Mouse (Mus musculus) midbrain, embryonic 16.5 days (tissue): ENCODE measurements around the gene Hoxa11. TPM values are rescaled to one million over a fixed set of nuclear protein-coding genes. Genes with fewer than 3 reads are reported as not detected.

Experiments
- ATAC-seq: fragments of 200-750 bp; cut with Nextera tagmentation; 2 replicates; pipeline ENCODE4 v1.8.0; 2017; ENCODE audit warnings: moderate TSS enrichment
- H3K27ac ChIP-seq: fragments of 300-500 bp; sonication (generic); 2 replicates; pipeline ENCODE4 v1.5.1; 2014; ENCODE audit warnings: mild to moderate bottlenecking, low read length, mixed read lengths
- H3K27me3 ChIP-seq: fragments of 300-500 bp; sonication (generic); 2 replicates; pipeline ENCODE4 v1.6.1; 2014; ENCODE audit warnings: low read depth, low read length, mixed read lengths; ENCODE audit not compliant: control insufficient read depth, insufficient read depth
- H3K36me3 ChIP-seq: fragments of 300-500 bp; sonication (generic); 2 replicates; pipeline ENCODE4 v1.6.1; 2014; ENCODE audit warnings: mild to moderate bottlenecking, low read length, moderate library complexity, mixed read lengths; ENCODE audit not compliant: control insufficient read depth, insufficient read depth
- H3K4me1 ChIP-seq: fragments of 300-500 bp; sonication (generic); 2 replicates; pipeline ENCODE4 v1.6.1; 2014; ENCODE audit warnings: mild to moderate bottlenecking, low read length, mixed read lengths; ENCODE audit not compliant: control insufficient read depth, insufficient read depth
- H3K4me2 ChIP-seq: fragments of 300-500 bp; sonication (generic); 2 replicates; pipeline ENCODE4 v1.6.1; 2014; ENCODE audit warnings: mild to moderate bottlenecking, low read length, mixed read lengths
- H3K4me3 ChIP-seq: fragments of 300-500 bp; sonication (generic); 2 replicates; pipeline ENCODE4 v1.5.1; 2014; ENCODE audit warnings: low read depth, mild to moderate bottlenecking, low read length, moderate library complexity, mixed read lengths
- H3K9ac ChIP-seq: fragments of 300-500 bp; sonication (generic); 2 replicates; pipeline ENCODE4 v1.6.1; 2014; ENCODE audit warnings: low read depth, low read length, mixed read lengths
- H3K9me3 ChIP-seq: fragments of 300-500 bp; sonication (generic); replicated peaks from 2 replicates; pipeline ENCODE4 v1.6.1; 2014; ENCODE audit warnings: mild to moderate bottlenecking, low read length, mixed read lengths; ENCODE audit not compliant: control insufficient read depth, poor library complexity, severe bottlenecking
- WGBS: fragments of 180-500 bp; shearing (Covaris S2); extraction: QIAGEN DNeasy Blood & Tissue Kit; methylation state at CpG from one replicate; pipeline ENCODE4 v1.1.7; 2014; 5-methylcytosine and 5-hydroxymethylcytosine counted together
- polyA plus RNA-seq: library from polyadenylated mRNA; unstranded; fragments of >200 nt; fragmentation: Nextera tagmentation; extraction: Ambion mirVana; gene quantifications from 2 replicates; pipeline ENCODE4 v1.2.1, GENCODE M21; 2015

Gene Hoxa11
- polyA plus RNA-seq, 1 experiment from 2014 or later: not detected

DNA sequence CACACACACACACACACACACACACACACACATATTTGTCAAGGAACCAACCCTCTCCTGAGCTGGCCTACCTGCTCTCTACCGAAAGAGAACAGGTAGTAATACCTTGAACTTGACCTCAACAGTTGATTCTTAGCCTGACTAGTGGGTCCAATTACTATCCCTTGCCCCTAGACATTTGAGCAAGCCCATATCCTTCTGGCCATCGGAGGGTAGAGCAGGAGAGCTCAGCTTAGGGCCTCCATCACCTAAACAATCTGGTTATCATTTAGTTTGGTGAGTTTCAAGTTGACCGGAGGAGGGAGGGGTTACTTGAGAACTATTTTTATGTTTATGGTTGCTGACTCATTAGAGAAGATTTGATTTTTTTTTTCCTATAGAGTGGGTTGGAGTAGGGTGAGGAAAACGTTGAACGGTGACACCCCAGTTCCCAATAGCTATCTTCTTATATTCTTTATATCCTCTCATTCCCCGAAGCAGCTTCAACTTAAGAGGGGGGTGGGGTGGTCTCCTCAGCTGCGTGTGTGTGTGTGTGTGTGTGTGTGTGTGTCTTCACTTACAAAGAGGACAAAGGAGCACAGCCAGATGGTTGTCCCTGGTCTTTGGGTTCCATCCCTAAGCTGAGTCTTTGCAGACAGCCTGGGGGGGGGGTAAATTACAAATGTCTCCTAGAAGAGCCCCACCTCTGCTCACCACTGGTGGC is 5.7 kb upstream of the Hoxa11 start:
- H3K4me1 ChIP-seq: no peaks in the 10 kb centered on the region
- H3K36me3 ChIP-seq: no peaks in the 10 kb centered on the region
- no peak overlapping the region for H3K27ac ChIP-seq
- H3K9me3 ChIP-seq: no peaks in the 10 kb centered on the region
- H3K27me3 ChIP-seq: peaks cover 81% of the 10 kb centered on the region
- H3K9ac ChIP-seq: no peak overlapping the region
- ATAC-seq: no peak
- no peak overlapping the region for H3K4me3 ChIP-seq
- H3K4me2 ChIP-seq: no peak overlapping the region
- 10% methylated on average over 7 of the region's 7 CpGs for WGBS

DNA sequence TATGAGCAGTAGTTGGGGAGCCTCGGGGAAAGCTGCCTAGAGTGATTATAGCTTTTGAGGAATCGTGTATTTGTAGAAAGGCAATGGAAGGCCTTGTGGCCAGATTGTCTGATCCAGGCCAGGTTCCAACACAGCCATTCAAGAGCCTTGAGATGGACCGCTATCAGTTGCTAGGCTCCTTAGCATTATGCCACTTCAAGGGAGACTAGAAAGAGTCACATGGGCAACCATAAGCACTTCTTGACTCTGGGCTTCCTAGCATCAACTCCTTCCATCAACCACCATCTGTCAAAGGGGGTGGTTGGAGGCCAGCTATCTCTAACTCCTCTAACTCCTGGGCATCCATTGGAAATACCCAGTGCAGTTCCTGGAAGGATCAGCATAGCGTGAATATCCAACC is 4.2 kb upstream of the Hoxa11 start:
- Histone ChIP-seq H3K27me3 (peaks cover 85% of the 10 kb centered on the region), H3K36me3 (no peaks in the 10 kb centered on the region), H3K9ac (no peak overlapping the region), H3K4me2 (no peak overlapping the region), H3K27ac (no peak overlapping the region), H3K4me3 (no peak overlapping the region), H3K4me1 (no peaks in the 10 kb centered on the region), H3K9me3 (peaks cover 4% of the 10 kb centered on the region; the same call in 1 of the 2 replicates)
- no peak for ATAC-seq
- 2% methylated on average over 4 of the region's 4 CpGs for WGBS

DNA sequence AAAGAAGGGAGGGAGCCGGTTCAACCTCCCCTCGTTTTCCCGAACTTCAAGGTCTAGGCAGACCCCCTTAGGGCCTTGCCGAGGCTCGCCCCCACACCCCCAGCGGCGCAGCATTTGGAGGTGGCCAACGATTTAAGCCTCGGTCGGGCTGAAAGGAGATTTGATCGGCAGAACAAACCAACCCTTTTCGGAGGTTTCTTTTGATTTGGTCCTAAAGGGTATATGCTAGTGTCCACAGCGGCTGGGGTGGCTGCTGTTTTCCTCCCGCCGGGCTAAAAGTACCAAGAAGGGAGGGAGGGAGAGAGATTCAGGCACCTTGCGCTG is 3.8 kb upstream of the Hoxa11 start:
- ATAC-seq: no peak
- WGBS: 0% methylated on average over 16 of the region's 16 CpGs

DNA sequence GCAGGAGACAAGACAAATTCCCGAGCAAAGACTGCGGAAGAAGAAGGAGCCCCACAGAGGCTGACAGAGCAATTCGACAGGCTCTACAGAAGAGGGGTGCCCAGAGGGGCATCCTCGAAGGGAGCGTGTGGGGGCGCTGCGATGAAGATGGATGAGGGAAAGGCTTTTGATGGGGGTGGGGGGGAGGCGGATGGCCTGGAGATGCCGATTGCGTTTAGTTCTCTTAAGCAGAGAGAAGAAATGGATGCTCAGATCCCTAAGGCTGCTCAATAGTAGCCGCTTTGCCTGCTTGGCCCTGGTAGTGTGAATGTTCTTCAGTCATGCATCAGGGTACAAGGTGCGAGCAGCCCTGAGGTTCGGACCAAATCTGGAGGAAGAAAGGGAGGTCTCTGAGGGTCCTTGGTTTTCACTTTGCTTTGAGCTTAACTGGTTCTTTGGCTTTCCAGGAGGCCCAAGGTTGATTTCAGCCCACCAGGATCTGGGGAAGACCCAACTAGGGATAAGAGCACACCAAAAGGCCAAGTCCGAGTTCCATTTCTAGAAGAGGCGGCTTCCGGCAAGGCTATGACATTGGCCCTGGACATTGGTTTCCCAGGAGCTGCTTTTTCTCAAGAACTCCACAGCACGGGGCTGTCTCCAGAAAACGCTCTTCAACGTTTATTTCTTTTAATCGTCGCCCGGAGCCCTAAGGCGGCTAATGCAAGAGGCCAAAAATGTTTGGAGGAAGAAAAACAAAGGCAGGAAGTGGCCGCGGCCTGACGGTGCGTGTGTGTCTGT is 3.2 kb upstream of the Hoxa11 start:
- Histone ChIP-seq H3K27ac (no peak overlapping the region), H3K9me3 (peaks cover 4% of the 10 kb centered on the region; the same call in 1 of the 2 replicates), H3K4me2 (no peak overlapping the region), H3K4me1 (no peaks in the 10 kb centered on the region), H3K36me3 (no peaks in the 10 kb centered on the region), H3K4me3 (no peak overlapping the region), H3K27me3 (peaks cover 90% of the 10 kb centered on the region), H3K9ac (no peak overlapping the region)
- no peak for ATAC-seq
- 2% methylated on average over 27 of the region's 27 CpGs for WGBS

More for the DNA sequence above, 3.8 kb upstream of the Hoxa11 start:
- no peaks in the 10 kb centered on the region for H3K36me3 ChIP-seq
- no peak overlapping the region for H3K4me2 ChIP-seq
- peaks cover 87% of the 10 kb centered on the region for H3K27me3 ChIP-seq
- peaks cover 4% of the 10 kb centered on the region; the same call in 1 of the 2 replicates for H3K9me3 ChIP-seq
- H3K27ac ChIP-seq: no peak overlapping the region
- H3K4me3 ChIP-seq: no peak overlapping the region
- H3K4me1 ChIP-seq: no peaks in the 10 kb centered on the region
- H3K9ac ChIP-seq: no peak overlapping the region

DNA sequence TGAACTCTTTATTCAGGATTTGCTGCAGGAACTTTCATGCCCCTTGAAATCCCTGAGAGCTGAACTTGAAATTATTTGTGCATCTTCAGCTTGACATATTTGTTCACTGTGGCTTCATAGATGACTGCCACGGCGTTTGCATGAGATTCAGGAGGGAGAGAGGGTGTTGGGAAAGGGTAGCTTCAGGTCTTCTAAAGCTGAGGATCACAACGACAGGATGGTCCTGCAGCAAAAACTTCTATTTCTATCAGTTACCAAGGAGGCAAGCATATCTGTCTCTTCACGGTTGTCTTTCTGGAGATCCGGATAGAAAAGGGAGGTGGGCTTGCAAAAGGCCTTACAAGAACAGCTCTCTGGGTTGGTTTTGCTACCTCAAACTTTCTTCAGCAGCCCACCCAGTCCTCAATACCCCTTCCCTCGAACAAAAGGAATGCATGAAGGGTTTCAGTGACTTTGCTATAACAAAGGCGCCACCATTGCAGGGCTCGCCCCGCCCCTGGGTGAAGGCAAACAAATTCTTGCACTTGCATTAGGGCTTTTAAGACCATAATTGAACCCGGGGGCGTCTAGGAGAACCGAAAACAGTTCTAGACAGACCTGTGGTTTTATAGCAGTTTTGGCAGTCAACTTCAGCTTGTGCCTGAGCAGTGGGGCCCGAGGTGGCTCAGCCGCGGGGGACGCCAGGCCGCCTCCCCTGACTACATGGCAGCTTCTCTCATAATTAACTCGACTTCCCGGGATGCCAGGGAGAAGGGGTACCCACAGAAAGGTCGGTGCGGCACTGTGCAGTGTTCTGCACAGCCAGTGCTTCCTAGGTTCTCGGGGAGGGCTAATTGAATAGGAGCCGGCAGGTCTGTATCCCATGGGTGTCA is 2.4 kb upstream of the Hoxa11 start:
- Histone ChIP-seq H3K36me3 (no peaks in the 10 kb centered on the region), H3K4me2 (no peak overlapping the region), H3K4me3 (no peak overlapping the region), H3K9ac (no peak overlapping the region), H3K27me3 (peaks cover 92% of the 10 kb centered on the region), H3K27ac (no peak overlapping the region), H3K4me1 (no peaks in the 10 kb centered on the region), H3K9me3 (peaks cover 4% of the 10 kb centered on the region; the same call in 1 of the 2 replicates)
- 1% methylated on average over 23 of the region's 23 CpGs for WGBS
- ATAC-seq: no peak

DNA sequence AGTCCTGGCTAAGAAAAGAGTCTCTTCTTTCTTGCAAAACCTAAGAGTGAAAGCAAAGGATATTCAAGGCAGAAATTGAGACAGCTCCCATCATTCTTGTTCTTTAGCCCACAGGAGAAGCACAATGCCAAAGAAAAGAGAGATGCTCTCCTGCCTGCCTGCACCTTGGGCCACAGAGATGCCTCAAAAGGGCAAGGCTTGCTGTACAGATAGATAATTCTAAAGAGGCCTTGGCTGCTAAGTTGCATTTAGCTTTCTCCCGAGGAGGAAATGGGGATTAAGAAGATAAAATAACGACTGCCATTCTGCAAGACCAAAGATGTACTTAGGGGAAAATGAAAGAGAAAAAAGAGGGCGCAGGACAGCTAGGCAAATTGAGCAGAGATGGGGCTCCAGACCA is 1.3 kb upstream of the Hoxa11 start:
- H3K27ac ChIP-seq: no peak overlapping the region
- peaks cover 91% of the 10 kb centered on the region for H3K27me3 ChIP-seq
- no peak overlapping the region for H3K4me2 ChIP-seq
- ATAC-seq: no peak
- no peak overlapping the region for H3K9ac ChIP-seq
- peaks cover 4% of the 10 kb centered on the region; the same call in 1 of the 2 replicates for H3K9me3 ChIP-seq
- H3K4me3 ChIP-seq: no peak overlapping the region
- 6% methylated on average over 3 of the region's 3 CpGs for WGBS
- no peaks in the 10 kb centered on the region for H3K36me3 ChIP-seq
- no peaks in the 10 kb centered on the region for H3K4me1 ChIP-seq

DNA sequence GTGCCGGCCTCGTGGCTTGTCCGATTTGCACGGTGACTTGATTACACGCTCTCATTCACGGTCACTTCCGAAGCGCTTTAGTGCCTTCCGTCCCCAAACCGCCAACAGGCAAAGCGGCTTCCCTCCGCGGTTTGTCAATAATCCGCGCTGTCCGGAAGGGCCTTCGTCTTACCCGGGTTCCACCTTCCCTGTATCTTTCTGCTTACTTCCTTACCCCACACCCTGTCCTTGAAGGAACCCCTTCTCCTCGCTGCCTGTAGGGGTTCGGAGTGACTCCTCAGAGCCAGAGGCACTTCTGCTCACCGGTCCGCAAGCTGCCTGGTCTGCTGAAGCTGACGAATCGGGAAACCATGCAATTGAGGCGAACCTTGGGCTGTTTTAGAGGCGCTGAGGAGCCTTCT is 793 bp upstream of the Hoxa11 start:
- H3K9me3 ChIP-seq: peaks cover 4% of the 10 kb centered on the region; the same call in 1 of the 2 replicates
- H3K36me3 ChIP-seq: no peaks in the 10 kb centered on the region
- H3K27ac ChIP-seq: no peak overlapping the region
- H3K4me2 ChIP-seq: no peak overlapping the region
- no peak overlapping the region for H3K4me3 ChIP-seq
- H3K9ac ChIP-seq: no peak overlapping the region
- ATAC-seq: no peak
- H3K27me3 ChIP-seq: peaks cover 91% of the 10 kb centered on the region
- WGBS: under 1% methylated on average over 26 of the region's 26 CpGs
- H3K4me1 ChIP-seq: no peaks in the 10 kb centered on the region

DNA sequence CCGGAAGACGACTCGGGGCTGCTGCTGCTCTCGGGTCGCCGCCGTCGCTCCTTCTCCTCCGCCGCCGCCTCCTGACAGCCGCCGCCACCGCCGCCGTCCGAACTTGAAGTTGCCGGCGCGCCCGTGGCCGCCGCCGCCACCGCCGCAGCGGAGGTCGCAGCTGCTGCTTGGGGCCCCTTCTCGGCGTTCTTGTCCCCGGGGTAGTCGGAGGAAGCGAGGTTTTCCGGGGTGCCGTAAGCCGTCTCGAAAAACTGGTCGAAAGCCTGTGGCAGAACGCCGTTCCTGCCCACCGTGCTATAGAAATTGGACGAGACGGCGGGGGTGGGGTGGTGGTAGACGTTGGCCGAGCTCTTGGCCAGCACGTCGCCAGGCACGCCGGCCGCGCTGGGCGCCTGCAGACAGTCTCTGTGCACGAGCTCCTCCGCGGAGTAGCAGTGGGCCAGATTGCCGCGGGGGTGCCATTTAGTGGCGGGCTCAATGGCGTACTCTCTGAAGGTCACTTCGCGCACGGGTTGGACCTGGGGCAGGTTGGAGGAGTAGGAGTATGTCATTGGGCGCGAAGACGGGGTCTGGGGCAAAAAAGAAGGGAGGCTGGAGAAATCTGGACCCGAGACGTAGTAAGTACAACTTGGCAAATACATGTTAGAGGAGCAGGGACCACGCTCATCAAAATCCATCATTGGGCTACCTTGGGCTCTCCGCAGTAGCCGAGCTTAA is 412 bp downstream of the Hoxa11 start:
- H3K9ac ChIP-seq: no peak overlapping the region
- H3K27me3 ChIP-seq: peaks cover 91% of the 10 kb centered on the region
- no peaks in the 10 kb centered on the region for H3K36me3 ChIP-seq
- no peak overlapping the region for H3K4me2 ChIP-seq
- 1% methylated on average over 70 of the region's 71 CpGs for WGBS
- ATAC-seq: no peak
- H3K4me3 ChIP-seq: no peak overlapping the region
- H3K4me1 ChIP-seq: no peaks in the 10 kb centered on the region
- H3K9me3 ChIP-seq: peaks cover 4% of the 10 kb centered on the region; the same call in 1 of the 2 replicates
- no peak overlapping the region for H3K27ac ChIP-seq
